Mouse (Mus musculus) layer of hippocampus, adult 9-10 months (tissue): ENCODE measurements around the gene Gm49318.

Experiments used
- DNase-seq: peaks from one replicate; pipeline ENCODE4 v3.0.0; 2022; ENCODE audit warnings: low spot score

Gm49318 gene

DNA sequence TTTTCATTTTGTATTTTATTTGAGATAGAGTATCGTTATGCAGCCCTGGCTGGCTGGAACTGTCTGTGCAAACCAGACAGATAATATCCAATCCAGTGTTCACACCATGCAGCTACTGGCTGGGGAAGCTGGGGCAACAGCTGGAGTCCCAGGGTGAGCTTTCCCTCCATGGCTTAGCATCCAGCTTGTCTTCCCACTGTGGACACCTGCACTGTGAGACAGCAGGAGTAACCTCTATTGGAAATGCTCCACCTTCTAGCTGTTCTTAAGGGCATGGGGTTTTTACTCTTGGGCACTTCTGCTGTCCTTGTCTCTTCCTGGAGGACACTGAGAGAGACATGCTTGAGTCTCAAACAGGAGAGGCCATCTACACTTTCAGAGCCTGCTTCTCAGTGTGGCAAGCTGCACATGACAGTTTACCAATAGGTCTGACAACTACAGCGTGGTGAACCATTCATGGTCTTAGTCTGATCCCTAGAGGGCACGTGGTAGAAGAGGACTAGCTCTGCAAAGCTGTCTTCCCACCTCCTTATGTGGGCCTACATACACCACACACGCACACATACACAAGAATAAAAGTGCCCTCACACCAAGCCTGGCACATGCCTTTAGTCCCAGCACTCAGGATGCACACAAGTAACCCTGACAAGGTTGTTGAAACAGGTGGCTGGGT, 1.0 kb downstream of the Gm49318 start:
- DNase-seq, result no peak

DNA sequence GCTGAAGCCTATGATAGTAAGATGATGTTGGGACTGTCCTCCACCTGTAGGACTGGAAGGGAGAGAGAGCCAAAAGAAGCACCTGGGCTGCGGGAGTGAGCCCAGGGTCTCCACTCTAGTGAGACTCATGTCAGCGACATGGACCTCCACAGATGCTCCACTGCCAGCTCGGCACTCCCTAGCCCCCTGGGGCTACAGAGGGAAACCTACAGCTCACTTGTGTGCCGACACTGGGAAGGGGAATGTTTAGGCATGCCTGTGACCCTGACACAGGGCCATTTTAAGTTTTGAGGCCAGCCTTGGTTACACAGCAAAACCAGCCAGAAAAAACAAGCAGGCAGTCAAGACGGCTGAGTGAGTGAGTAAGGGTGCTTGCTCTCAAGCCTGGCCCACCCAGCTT, 3.9 kb downstream of the Gm49318 start:
- DNase-seq, result no peak

DNA sequence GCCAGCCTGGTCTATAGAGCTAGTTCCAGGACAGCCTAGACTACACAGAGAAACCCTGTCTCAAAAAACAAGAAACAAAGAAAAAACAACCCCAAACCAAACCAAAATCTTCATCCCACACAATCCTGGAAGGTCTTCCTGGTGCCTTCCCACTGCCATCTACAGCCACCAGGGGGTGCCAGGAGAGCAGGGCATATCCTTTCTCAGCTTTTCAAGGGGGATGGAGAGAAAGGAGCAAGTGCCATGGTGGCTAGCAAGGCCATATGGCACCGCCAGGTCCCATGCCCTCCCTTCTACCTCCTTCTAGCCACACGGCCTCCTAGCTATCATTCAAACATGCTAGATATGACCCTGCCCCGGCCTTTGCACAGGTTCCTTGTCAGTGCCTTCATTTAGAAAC, 4.6 kb downstream of the Gm49318 start:
- no peak for DNase-seq

DNA sequence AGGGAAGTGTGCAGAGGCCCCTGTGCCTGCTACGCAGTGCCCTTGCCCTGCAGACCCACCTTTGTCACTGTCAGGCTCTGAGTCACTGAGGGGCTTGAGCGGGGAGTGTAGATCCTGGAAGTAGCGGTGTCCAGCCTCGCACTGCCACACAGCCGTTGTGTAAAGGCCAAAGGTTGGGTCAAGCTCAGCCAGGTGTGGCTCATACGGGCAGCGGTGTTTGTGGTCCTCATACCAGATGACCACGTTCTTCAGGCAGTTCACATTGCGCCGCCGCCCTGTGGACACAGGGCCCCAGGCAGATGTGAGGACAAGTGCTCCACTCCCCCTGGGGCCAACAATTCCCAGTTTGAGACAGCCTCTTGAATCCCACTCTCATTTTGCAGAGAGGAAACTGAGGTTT, 5.4 kb downstream of the Gm49318 start:
- no peak for DNase-seq

DNA sequence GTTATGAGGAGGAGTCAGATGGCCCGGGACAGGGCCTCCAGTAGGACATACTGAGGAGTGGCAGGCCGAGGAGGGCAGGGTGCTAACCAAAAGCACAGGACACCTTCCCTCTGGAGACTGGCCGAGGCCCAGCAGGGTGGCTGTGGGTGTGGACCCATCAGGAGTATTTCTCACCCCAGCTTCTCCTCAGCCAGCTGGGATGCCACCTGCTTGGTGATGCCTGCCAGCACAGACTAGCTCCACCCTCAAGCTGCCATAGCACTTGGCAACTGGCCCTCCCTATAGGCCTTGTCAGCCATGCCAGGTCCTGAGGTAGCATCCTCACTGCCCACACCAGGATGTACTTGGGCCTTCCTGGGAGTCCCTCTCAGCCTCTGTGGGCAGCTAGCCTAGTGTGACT, 6.7 kb downstream of the Gm49318 start:
- DNase-seq, result no peak

DNA sequence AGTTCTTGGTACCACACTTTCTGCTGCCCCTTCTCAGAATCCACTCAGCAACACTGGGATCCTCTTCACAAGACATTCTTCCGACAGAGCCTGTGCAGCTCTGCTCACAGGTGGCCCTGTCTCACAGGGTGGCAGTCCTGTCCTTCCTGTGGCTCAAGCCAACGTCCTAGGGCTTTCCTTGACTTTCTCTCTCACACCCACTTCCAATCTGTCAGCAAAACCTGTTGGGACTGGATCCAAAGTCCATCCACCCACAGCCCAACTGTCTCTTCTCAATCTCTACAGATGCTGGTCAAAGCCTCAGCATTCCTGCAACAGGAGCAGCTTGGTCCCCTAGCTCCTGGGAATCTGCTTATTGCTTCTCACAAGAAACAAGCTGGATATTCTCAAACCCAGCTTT, 9.7 kb downstream of the Gm49318 start:
- DNase-seq, result peak; percentile 65

DNA sequence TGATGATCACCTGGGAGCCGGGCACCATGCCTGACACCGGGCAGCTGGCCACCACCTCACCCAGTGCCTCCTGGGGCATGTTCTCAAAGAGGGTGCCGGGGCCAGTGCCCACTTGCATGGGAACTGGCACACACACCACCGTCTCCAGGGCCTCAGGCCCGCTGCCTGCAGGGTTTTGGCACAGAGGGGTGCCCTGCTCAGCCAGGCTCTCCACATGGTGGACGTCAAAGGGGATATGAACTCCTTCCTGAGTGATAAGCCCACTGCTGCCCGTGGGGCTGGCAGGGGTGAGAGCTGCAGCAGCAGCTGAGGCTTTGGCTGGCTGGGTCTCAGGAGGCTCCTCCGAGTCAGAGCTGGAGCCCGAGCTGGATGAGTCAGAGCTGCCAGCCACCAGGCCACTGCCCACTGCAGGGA, 13.0 kb downstream of the Gm49318 start:
- no peak for DNase-seq

DNA sequence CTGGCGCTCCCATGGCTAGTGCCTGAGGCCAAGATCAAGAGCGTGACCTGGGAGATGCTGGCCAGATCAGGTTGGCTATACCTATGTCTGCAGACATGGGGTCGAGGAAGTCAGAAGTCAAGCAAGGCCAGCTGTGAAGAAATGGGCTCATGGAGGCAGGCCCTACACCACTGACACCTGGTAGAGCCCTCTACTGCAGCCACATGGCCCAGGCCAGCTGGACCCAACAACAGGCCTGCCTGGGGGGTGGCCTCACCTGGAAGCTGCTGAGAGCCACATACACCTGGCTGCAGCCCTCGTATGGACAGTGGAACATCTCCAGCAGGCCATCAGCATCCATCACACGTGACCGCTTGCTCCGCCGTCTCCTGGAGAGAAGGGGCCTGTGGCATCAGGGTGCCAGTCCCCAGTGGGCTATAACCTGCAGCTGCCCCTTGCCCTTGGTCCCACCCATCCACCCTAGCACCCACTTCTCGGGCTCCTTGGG, 14.0 kb downstream of the Gm49318 start:
- no peak for DNase-seq

DNA sequence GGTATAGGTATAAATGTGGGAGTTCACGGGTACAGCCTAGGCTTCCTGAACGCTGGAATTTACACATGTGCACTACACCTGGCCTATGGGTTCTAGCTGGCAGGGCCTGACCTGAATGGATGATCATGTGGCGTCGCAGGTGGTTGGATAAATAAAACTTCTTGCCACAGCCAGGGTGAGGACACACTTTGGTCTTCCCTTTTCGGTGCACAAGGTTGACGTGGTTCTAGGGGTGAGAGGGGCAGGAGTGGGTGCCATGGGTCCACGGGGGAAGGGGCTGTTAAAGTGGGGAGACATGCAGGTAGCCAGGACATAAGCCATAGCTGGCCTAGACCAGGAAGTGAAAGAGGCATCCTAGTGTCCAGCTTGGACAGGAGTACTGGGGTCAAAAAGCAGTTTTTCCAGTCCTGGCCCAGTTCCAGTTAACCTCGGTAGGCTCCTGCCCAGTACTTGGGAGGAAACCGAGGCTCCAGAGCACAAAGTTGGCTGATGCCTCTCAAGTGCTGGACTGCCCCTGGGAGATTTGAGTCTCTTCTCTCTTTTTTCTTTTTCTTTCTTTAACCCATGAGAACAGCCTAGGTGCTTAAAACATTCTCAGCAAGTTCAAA, 14.7 kb downstream of the Gm49318 start:
- no peak for DNase-seq

DNA sequence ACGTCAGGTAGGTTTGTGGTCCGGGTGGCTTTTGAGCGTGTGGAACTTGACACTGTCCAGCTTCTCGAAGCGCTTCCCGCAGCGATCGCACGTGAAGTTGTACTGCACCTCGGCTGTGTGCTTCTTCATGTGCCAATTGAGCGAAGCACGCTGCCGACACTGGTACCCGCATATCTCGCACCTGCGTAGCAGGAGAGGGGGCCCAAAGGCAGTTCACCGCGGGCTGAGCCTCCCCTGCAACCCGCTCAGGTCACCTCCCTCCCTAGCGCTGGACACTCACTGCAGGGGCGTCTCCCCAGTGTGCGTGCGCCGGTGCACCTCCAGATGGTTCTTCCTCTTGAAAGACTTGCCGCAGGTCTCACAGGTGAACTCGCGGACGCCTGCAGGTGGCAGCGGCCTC, 15.3 kb downstream of the Gm49318 start:
- no peak for DNase-seq

DNA sequence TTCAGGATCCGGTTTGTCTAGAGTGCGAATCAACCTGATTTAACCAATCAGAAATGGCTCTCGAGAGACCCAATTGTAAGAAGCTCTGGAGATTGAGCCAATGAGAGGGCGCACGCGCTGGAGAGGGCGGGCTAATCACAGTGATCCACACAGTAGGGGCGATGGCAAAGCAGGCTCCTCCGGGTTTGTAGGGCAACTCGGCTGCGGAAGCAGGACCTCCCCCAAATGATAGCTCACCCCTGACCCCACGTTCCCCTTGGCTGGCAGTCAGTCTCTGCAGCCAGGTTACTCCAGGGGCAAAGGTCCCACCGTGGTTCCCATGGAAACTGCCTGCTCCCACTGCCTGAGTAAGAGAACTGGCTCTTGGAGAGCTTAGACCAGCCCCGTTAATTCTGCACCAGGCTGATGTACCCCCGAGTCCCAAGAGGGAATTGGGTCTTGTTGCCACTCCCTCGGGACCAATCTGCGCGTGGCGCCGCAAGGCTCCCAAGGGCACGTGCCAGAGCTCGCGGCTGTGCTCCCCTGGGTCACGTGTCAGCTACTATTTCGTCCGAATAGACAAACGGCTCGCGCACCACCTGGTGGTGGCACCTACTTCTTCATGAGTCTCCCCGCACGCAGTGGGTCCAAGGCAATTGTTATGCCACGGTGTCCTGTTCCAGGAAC, 16.5 kb downstream of the Gm49318 start:
- DNase-seq, result peak; percentile 80

DNA sequence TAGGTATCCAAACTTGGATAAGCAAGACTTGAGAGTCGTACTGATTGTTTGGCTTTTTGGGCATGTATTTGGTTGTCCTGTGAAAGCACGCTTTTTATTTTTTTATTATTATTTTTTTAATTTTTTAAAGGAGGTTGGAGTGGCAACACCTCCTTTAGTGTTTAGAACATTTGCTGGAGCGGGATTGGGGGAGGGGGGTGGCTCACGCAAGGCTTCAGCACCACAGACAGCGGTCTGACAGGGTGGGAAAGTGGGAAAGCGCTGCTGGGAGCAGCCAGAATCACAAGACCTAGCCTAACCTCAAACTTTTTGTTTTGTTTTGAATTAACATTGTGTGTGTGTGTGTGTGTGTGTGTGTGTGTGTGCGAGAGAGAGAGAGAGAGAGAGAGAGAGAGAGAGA, 17.4 kb downstream of the Gm49318 start:
- no peak for DNase-seq

DNA sequence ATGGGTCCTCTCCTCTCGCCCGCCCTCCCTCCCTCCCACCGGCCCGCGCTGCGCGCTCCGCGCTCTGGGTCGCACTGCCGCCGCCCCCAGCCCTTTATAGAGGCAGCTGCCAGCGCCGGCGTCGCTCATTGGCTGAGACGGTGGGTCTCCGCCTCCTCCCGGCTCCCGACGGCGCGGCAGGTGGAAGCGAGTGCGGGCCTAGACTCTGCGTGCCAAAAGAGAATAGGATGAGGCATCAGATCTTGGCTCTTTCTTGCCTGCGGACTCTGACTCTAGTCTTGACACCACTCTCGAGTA, 19.2 kb downstream of the Gm49318 start, which contains the start of gene Elavl3:
Gene Elavl3 (minus strand): TSS at position 66 of the 297 bp plus-strand sequence.
- no peak for DNase-seq

DNA sequence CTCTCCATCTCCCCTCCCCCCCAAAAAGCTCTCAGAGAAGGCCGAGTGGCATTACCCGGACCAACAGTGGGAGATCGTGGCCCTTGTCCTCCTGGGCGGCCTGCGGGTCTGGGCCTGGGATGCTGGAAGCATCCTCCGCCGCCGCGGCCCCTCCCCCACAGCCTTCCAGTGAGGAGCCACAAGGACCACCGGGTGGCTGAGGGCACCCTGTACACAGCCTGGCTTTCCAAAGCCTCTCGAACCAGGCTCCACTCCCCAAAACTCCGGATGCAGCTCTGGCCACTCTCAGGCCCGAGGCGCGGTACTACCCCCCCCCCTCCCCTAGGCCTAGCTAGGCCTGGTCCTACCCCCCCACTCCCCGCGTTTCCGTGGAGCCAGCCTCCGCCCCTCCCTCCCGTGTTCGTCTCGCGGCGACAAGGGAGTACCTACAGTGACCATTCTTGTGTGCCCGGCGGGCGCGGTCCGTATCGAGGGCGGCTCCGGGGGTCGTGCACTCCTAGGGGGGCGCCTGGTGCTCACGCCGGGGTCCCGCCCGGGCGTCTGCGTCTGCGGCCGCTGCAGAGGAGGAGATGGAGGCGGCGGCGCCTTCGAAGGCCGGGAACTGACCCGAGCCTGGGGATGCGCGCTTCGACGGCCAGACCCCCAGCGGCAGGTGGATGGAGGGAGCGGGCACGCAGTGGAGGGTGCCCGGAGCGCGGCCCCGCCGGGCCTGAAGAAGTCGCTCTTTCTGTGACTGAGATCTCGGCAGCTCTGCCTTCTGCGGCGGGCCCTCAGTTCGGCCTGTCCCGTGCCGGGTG, 19.7 kb downstream of the Gm49318 start:
- no peak for DNase-seq

DNA sequence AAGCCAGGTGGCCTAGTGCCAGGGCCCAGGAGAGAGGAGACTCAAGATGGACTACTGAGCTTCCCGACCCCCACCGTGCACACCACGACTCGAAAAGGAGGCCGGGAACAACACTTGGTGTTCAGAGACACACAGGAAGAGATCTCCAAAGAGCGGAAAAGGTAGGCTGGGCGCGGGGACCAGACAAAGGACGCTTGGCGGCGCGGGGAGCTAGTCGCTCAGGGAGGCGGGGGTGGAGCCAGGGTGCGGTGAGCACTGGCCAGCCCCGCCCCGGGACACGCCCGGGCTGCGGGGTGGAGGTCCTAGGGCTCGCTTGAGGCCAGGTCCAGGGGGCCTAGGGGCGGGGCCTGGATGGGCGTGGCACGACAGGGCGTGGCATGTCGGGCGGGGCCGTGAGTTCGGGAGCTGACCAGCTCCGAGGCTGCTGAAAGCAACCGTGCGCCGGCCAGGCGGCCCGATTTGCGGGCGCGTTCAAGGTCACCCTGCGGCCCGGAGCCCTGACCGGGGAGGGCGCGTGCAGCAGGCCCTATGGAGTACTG, 20.6 kb downstream of the Gm49318 start:
- DNase-seq, result no peak

DNA sequence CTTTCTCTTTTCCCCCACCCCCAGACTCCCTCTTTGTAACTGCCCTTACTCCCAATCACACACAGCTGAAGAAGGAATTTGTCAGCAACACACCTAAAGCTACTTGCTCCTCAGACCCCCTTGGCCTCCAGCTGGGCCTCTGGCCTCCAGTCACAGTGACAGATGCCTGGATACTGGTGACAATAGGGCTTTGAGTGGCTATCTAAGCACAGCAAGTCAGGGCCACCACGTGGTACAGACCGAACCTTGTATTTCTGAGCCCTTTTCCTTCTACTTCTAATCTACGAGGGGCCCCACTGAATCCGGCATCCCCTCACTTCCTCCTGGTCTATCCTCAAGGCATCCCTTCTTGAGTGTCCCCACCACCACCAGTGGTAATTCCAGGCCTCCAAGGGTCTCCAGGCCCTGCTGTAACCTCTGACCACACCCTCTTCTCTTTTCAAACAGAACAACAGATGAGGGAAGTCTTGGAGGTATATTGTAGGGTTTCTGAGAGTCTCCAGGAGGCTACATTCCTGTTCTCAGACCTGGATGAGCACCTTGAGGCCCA, 21.3 kb downstream of the Gm49318 start:
- DNase-seq, result no peak

DNA sequence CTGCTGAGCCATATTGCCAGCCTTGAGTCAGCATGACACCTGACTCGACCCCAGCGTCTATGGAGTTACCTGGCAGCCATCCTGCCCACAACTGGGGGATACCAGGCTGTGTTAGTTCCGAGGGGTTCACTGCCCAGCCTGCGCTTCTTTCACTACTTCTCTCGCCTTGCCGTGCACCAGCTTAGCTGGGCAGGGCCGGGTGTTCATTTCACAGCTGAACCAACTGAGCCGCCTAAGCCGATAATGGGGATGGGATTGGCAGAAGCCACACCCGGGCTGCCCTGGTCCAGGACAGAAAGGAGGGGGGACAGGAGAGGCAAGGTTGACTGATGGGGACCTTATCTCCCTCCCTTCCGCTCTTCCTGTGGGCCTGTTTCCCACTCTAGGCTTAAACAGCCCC, 21.7 kb downstream of the Gm49318 start:
- no peak for DNase-seq

DNA sequence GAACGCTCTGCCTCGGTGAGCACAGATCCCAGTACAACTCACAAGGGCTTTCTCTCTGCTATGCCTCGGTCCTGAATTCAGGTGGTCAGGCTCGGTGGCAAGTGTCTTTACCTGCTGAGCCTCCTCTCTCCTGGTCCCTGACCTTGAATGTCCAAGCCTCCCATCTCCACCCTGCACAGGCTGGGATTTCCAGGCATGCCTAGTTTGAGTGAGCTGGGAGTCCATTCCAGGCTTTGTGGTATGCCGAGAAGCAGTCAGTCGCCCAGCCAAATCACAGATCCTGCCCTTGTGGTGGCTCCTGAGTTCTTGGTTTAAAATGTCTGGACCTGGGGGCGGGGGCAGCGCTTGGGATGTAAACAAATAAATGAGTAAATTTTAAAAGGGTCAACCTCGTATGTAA, 23.7 kb downstream of the Gm49318 start:
- DNase-seq, result no peak

DNA sequence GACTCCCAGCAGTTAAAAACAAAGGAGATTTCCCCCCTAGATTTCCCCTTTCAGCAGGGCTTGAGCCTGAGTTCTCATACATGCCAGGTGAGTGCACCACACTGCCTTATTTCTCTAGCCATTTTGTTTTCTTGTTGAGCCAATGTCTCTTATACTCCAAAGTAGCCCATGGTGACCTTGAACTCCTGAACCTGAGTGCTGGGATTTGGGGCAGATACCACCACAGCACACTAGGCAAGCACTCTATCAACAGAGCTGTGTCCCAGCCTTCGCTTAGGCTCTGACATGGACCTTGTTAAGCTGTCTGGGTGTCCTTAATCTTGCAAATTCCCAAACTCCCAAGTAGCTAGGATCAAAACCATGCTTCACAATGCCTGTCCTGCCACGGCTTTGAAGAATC, 29.2 kb downstream of the Gm49318 start:
- no peak for DNase-seq

DNA sequence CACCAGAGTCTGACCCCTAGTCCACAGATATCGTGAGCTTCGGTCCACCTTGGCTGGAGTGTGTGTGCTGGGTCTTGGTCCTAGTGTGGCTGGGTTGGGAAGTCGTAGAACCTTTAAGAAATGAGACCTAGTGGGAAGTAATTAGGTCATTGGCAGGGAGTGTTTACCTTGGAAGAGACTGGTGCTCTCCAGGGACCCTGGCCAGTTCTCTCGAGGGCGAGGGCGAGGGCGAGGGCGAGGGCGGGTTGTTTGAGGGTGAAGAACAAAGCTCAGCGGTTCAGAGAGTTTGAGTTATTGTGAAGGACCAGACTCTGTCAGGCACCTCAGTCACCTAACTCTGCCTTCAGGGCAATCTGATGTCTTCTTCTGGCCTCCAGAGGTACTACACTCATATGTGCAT, 33.2 kb downstream of the Gm49318 start:
- DNase-seq, result no peak

DNA sequence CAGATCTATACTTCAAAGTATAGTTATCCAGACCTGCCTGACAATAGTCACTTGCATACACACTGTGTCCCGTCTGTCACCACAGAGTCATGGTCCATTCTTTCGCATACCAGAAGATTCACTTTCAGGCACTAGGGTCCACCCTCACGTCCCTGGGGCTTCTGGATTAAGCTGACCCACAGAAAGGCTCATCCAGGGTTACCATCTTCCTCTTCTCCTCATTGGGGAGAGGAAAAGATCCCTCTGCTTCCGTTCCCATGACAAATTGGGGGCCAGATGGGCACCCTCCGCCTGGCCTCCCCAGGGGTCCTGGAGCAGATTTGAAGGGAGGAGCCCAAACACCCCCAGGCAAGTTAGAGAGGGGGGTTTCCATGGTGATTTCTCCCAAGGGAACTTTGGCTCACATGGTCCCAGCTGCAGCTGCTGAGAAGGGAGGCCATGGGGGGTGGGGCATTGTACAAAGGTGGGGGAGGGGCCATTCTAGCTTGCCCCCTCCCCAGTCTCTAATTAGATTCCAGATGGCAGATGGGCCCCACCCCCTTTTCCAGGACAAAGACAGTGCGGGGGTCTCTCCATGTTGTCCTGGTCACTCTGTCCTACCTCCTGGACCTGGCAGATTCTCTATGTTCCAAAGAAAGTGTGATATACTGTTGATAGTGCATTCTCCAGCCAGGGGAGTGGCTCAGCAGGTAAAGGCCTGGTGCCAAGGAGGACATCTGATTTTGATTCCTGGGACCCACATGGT, 35.6 kb downstream of the Gm49318 start:
- no peak for DNase-seq

DNA sequence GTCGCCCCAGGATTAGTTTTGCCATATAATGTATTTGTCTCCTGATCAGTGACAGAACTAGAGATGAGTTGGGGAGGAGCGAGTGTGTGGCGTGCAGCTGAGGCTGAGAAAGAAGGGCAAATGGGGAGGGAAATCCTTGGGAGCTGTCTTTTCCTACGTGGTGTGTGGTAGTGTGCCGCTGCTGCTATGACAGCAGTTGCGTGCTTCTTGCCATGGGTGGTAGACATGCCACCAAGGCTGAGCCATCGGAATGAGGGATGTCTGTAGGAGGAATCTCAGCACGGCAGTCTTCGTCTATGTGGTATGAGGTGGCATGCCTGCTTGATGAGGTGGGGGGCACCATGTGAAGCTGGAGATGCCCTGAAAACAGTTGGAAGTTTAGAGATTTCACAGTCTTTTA, 40.7 kb downstream of the Gm49318 start:
- DNase-seq, result no peak
